Mouse (Mus musculus): ENCODE measurements around the gene Ltb4r1. TPM values are rescaled to one million over a fixed set of nuclear protein-coding genes. Genes with fewer than 3 reads are reported as not detected.

The Ltb4r1 gene
- 0.38 and 1.1 TPM in 2 replicates for polyA plus RNA-seq (2015; fragmentation: Nextera tagmentation; extraction: Ambion mirVana)

GRCm38 (mm10) chr14:55765696-55766095 lies at the start of gene Ltb4r1:
TSS of gene Ltb4r1 (plus strand) at chr14:55765962.

GRCm38 (mm10) chr14:55721700-55722437 lies 43.9 kb upstream of the Ltb4r1 start, which contains the start of gene Rabggta:
TSS of gene Rabggta (minus strand) at chr14:55722263.

GRCm38 (mm10) chr14:55745180-55745860 lies 20.4 kb upstream of the Ltb4r1 start, which contains the start of the genes Dhrs1 and Nop9:
TSS of gene Dhrs1 (minus strand) at chr14:55745690.
TSS of gene Nop9 (plus strand) at chr14:55745693.

DNA sequence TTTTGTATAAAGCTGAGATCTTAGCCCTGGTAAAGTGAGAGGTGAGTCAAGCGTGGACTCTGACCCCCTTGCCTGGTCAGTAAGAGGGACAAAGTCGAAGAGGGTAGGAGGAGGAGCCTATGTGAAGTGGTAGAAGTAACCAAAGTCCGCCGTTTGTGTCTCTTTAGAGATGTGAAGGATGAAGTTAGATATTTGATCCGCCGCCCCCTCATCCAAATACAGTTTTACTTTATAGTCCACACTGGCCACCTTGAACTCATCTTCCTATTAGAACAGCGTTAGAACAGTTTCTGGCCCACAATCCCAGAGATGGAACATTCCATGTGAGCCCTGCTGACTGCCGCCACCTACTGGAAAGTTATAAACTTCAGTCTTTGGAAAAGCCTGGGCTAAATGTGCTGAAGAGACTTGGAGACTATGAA lies 7.4 kb upstream of the Ltb4r1 start, which contains the start of gene Cideb:
Gene Cideb (minus strand): TSS at position 96 of the 422 bp plus-strand sequence.

DNA sequence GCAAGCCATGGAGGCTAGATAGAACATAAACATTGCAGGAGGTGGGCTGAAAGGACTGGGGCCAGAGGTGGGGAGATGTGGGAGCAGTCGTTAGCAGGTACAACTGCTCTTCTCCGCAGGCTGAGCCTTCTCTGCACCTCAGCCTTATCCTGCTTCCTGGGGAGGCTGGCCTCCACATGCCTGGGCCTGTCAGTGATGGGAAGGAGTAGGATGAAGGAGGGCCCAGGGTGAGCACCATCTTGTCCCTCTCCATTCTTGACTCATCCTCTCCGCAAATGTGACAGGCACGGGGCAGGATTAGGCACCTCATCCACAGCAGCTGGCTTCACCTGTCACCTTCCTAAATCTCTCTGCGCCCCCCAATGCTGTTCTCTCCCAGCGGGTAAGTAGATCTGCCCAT lies 4.6 kb upstream of the Ltb4r1 start, which contains the start of gene Ltb4r2:
Gene Ltb4r2 (plus strand): TSS at position 266 of the 400 bp plus-strand sequence.

GRCm38 (mm10) chr14:55783958-55784235 lies 18.1 kb downstream of the Ltb4r1 start, which contains the start of gene Adcy4:
TSS of gene Adcy4 (minus strand) at chr14:55784095.

GRCm38 (mm10) chr14:55788256-55789050 lies 22.7 kb downstream of the Ltb4r1 start, which contains the start of gene Ripk3:
TSS of gene Ripk3 (minus strand) at chr14:55788865.

Other genes starting within 250 kb of the Ltb4r1 start
- gene Nrl, start 241.0 kb upstream of the Ltb4r1 start, polyA plus RNA-seq (2015; fragmentation: Nextera tagmentation; extraction: Ambion mirVana), result 0.53 and 0.66 TPM in 2 replicates
- gene Pck2, start 225.7 kb upstream of the Ltb4r1 start, polyA plus RNA-seq (2015; fragmentation: Nextera tagmentation; extraction: Ambion mirVana), result 28.3 and 29.6 TPM in 2 replicates
- 77.2 and 77.8 TPM in 2 replicates for gene Dcaf11, start 206.0 kb upstream of the Ltb4r1 start, polyA plus RNA-seq (2015; fragmentation: Nextera tagmentation; extraction: Ambion mirVana)
- 0.83 and 1.1 TPM in 2 replicates for gene A730061H03Rik, start 205.6 kb upstream of the Ltb4r1 start, polyA plus RNA-seq (2015; fragmentation: Nextera tagmentation; extraction: Ambion mirVana)
- 0.32 TPM in 1 of 2 replicates, not detected in the other for gene Fitm1, start 190.3 kb upstream of the Ltb4r1 start, polyA plus RNA-seq (2015; fragmentation: Nextera tagmentation; extraction: Ambion mirVana)
- gene Psme1, start 187.8 kb upstream of the Ltb4r1 start, polyA plus RNA-seq (2015; fragmentation: Nextera tagmentation; extraction: Ambion mirVana), result 218 and 246 TPM in 2 replicates
- 92.8 and 99.8 TPM in 2 replicates for gene Emc9, start 180.7 kb upstream of the Ltb4r1 start, polyA plus RNA-seq (2015; fragmentation: Nextera tagmentation; extraction: Ambion mirVana)
- 154 and 183 TPM in 2 replicates for gene Psme2, start 174.8 kb upstream of the Ltb4r1 start, polyA plus RNA-seq (2015; fragmentation: Nextera tagmentation; extraction: Ambion mirVana)
- gene Rnf31, start 174.3 kb upstream of the Ltb4r1 start, polyA plus RNA-seq (2015; fragmentation: Nextera tagmentation; extraction: Ambion mirVana), result 16.4 and 23.6 TPM in 2 replicates
- gene Irf9, start 162.4 kb upstream of the Ltb4r1 start, polyA plus RNA-seq (2015; fragmentation: Nextera tagmentation; extraction: Ambion mirVana), result 10.0 and 13.8 TPM in 2 replicates
- gene Rec8, start 147.9 kb upstream of the Ltb4r1 start, polyA plus RNA-seq (2015; fragmentation: Nextera tagmentation; extraction: Ambion mirVana), result 14.5 and 14.7 TPM in 2 replicates
- gene Ipo4, start 130.0 kb upstream of the Ltb4r1 start, polyA plus RNA-seq (2015; fragmentation: Nextera tagmentation; extraction: Ambion mirVana), result 91.3 and 115 TPM in 2 replicates
- gene Gm49378, start 128.1 kb upstream of the Ltb4r1 start, polyA plus RNA-seq (2015; fragmentation: Nextera tagmentation; extraction: Ambion mirVana), result 1.4 and 1.9 TPM in 2 replicates
- gene Tm9sf1, start 122.2 kb upstream of the Ltb4r1 start, polyA plus RNA-seq (2015; fragmentation: Nextera tagmentation; extraction: Ambion mirVana), result 56.4 and 60.8 TPM in 2 replicates
- gene Tssk4, start 115.8 kb upstream of the Ltb4r1 start, polyA plus RNA-seq (2015; fragmentation: Nextera tagmentation; extraction: Ambion mirVana), result 0.18 and 0.27 TPM in 2 replicates
- gene Mdp1, start 105.5 kb upstream of the Ltb4r1 start, polyA plus RNA-seq (2015; fragmentation: Nextera tagmentation; extraction: Ambion mirVana), result 73.9 and 80.1 TPM in 2 replicates
- gene Gmpr2, start 94.0 kb upstream of the Ltb4r1 start, polyA plus RNA-seq (2015; fragmentation: Nextera tagmentation; extraction: Ambion mirVana), result 39.0 and 39.8 TPM in 2 replicates
- gene Nedd8, start 93.8 kb upstream of the Ltb4r1 start, polyA plus RNA-seq (2015; fragmentation: Nextera tagmentation; extraction: Ambion mirVana), result 600 and 637 TPM in 2 replicates
- 23.1 and 26.2 TPM in 2 replicates for gene Tinf2, start 84.1 kb upstream of the Ltb4r1 start, polyA plus RNA-seq (2015; fragmentation: Nextera tagmentation; extraction: Ambion mirVana)
- gene Tgm1, start 52.0 kb upstream of the Ltb4r1 start, polyA plus RNA-seq (2015; fragmentation: Nextera tagmentation; extraction: Ambion mirVana), result 0.19 and 0.46 TPM in 2 replicates
- gene Rabggta, start 43.7 kb upstream of the Ltb4r1 start, polyA plus RNA-seq (2015; fragmentation: Nextera tagmentation; extraction: Ambion mirVana), result 51.6 and 55.1 TPM in 2 replicates
- gene Dhrs1, start 20.3 kb upstream of the Ltb4r1 start, polyA plus RNA-seq (2015; fragmentation: Nextera tagmentation; extraction: Ambion mirVana), result 98.5 and 99.2 TPM in 2 replicates
- 18.9 and 24.6 TPM in 2 replicates for gene Nop9, start 20.3 kb upstream of the Ltb4r1 start, polyA plus RNA-seq (2015; fragmentation: Nextera tagmentation; extraction: Ambion mirVana)
- 0.57 and 0.76 TPM in 2 replicates for gene Cideb, start 7.5 kb upstream of the Ltb4r1 start, polyA plus RNA-seq (2015; fragmentation: Nextera tagmentation; extraction: Ambion mirVana)
- 0.50 and 0.74 TPM in 2 replicates for gene Ltb4r2, start 4.5 kb upstream of the Ltb4r1 start, polyA plus RNA-seq (2015; fragmentation: Nextera tagmentation; extraction: Ambion mirVana)
- 2.4 and 2.6 TPM in 2 replicates for gene Adcy4, start 18.1 kb downstream of the Ltb4r1 start, polyA plus RNA-seq (2015; fragmentation: Nextera tagmentation; extraction: Ambion mirVana)
- 1.4 and 1.5 TPM in 2 replicates for gene Ripk3, start 22.9 kb downstream of the Ltb4r1 start, polyA plus RNA-seq (2015; fragmentation: Nextera tagmentation; extraction: Ambion mirVana)
- 5.1 and 5.7 TPM in 2 replicates for gene Nfatc4, start 57.2 kb downstream of the Ltb4r1 start, polyA plus RNA-seq (2015; fragmentation: Nextera tagmentation; extraction: Ambion mirVana)
- 5.8 and 6.7 TPM in 2 replicates for gene Nynrin, start 88.0 kb downstream of the Ltb4r1 start, polyA plus RNA-seq (2015; fragmentation: Nextera tagmentation; extraction: Ambion mirVana)
- 0.68 and 1.0 TPM in 2 replicates for gene Cbln3, start 118.4 kb downstream of the Ltb4r1 start, polyA plus RNA-seq (2015; fragmentation: Nextera tagmentation; extraction: Ambion mirVana)
- gene Khnyn, start 119.0 kb downstream of the Ltb4r1 start, polyA plus RNA-seq (2015; fragmentation: Nextera tagmentation; extraction: Ambion mirVana), result 6.2 and 7.5 TPM in 2 replicates
- 141 and 152 TPM in 2 replicates for gene Sdr39u1, start 134.3 kb downstream of the Ltb4r1 start, polyA plus RNA-seq (2015; fragmentation: Nextera tagmentation; extraction: Ambion mirVana)
- 0.43 and 0.57 TPM in 2 replicates for gene Cma1, start 178.7 kb downstream of the Ltb4r1 start, polyA plus RNA-seq (2015; fragmentation: Nextera tagmentation; extraction: Ambion mirVana)
- gene Cma2, start 185.0 kb downstream of the Ltb4r1 start, polyA plus RNA-seq (2015; fragmentation: Nextera tagmentation; extraction: Ambion mirVana), result not detected in 2 replicates